Mouse (Mus musculus) megakaryocyte, embryonic 14.5 days (primary cell): ENCODE results near the gene Lamc3.

Source experiments
- FLI1 ChIP-seq: IDR thresholded peaks from 2 replicates; pipeline ENCODE4 v1.6.1; 2012; ENCODE audit warnings: low read length, inconsistent platforms, mixed read lengths
- GATA1 ChIP-seq: IDR thresholded peaks from 3 replicates; pipeline ENCODE4 v1.6.1; 2012; ENCODE audit warnings: mixed read lengths, low read length, inconsistent platforms, borderline replicate concordance

DNA sequence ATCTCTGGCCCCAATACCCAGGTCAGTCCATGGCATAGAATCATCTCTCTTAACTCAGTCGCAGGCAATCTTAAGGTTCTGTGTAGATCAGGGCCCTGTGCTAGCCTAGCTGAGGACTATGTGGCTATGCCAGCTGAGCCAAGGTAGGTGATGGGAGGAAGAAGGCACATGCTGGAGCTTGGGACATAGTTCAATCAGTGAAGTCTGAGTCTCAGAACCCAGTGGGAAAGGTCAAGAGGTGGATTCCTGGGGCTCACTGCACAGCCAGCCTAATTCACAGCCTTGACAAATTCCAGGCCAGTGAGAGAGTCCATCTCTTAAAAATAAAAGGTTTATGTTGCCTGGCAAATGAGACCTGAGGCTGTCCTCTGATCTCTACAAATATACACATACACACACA lies 23.3 kb upstream of the Lamc3 start:
- TF ChIP-seq GATA1 (no peak), FLI1 (no peak)
